Mouse (Mus musculus) cerebellum, adult (tissue): ENCODE results near the gene Glcci1.

Experiments
- ATAC-seq: cut with Nextera tagmentation; 2 replicates; pipeline ENCODE4 v1.9.2; 2017; ENCODE audit warnings: mild to moderate bottlenecking, moderate library complexity, mixed read lengths; ENCODE audit not compliant: insufficient number of reproducible peaks, low FRiP score, low TSS enrichment

The Glcci1 gene

DNA sequence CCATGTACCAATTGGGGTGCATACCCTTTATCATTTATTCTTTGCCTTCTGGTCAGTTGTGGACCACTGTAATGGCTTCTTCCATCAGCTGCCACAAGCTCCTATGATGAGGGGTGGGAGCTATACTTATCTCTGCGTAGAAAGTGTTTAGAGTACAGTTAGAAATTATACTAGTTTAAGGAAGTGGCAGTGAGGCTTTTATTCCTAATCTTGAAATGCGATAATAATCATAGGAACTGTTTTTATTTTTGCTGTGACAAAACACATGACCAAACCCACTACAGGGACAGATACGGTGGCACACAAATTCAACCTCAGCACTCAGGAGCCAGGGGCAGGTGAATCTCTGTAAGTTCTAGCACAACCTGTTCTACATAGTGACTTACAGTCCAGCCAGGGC is 17.2 kb upstream of the Glcci1 start:
- ATAC-seq = no peak

GRCm38 (mm10) chr6:8495109-8495826 is 14.1 kb upstream of the Glcci1 start:
- ATAC-seq = no peak

- no peak for ATAC-seq
Measured at GRCm38 (mm10) chr6:8495827-8496222, 13.6 kb upstream of the Glcci1 start.

GRCm38 (mm10) chr6:8497234-8497867 is 12.0 kb upstream of the Glcci1 start:
- no peak for ATAC-seq

DNA sequence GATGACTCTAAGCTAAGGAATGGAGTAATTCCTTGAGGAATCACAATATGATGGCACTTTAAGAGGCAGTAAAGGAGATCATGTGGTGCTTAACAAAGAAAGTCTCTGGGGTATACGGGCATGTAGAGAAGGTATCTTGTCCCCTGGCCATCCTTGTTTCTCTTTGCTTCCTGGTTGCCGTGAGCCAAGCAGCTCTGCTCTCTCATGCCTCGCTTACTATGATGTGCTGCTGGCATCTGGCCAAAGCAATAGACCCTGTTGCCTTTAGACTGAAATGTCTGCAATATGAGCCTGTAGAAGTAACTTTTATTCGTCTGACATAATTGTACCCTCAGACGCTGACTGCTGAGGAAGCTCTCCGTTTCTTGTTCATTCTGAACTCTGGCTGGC is 11.5 kb upstream of the Glcci1 start:
- ATAC-seq = no peak

- no peak for ATAC-seq
Measured at GRCm38 (mm10) chr6:8498961-8499360, 10.4 kb upstream of the Glcci1 start.

DNA sequence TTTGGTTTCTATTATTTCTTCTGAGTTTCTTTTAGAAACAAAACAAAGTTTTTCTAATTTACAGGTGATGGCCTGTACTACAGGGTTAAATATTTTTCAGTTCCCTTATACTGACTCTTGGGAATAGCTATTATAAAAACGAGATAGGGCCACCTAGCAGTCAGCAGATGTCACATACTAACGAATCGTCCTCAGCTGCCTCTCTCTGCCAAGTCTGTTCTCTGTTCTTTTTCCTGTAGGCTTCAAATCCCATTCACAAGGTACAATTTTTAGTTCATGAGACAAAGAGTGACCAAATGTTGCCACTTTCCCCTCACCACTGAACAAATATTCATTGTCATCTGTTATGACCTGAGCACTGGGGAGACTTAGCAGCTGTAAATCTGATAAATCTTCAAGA is 5.4 kb upstream of the Glcci1 start:
- ATAC-seq = no peak

GRCm38 (mm10) chr6:8504521-8505228 is 4.7 kb upstream of the Glcci1 start:
- ATAC-seq = no peak

DNA sequence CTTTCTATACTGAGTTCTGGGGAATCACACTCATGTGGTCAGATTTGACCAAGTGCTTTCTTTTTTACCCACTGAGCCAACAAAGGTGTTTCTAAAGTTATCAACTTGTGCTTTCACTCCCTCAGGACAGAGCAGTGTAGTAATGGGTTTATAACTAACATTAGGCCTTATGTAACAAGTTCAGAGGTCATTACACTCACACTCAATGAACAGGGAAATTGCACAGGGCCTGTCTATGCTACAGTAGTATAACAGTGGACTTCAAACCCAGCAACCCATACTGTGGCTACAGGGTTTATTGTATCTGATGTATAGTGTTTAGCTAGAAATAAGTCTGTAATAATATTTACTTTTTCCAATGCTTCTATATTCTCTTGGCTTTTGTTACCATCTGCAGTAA is 2.8 kb upstream of the Glcci1 start:
- no peak for ATAC-seq

DNA sequence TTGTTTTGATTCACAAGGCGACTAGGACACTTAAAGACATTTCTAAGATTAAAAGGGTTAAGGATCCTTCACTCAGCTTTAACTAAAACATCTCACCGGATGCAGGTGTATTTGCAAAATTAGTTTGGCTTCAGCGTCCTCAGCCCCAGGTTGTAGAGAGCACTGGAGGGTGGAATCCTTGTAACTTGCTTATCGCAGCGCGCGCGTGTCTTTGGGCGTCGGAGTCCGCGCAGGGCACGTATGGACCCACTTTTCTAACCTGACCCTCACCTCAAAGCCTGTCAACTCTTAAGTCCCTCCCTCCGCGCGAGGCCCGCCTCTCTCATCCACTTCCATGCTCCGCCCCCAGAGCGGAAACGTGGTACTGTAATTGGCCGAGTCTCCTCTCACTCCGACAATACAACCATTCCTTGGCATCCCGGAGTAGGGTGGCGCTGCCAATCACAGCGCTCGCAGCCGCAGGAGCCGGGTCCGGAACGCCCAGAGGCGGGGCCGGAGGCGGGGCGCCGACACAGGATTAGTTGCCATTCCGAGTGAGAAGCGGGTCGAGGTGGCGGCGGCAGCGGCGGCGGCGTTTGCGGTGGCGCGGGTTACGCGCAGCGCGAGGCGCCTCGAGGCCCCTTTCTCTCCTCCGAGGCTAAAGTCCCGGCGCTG is 390 bp upstream of the Glcci1 start:
- ATAC-seq = peak; percentile 94

DNA sequence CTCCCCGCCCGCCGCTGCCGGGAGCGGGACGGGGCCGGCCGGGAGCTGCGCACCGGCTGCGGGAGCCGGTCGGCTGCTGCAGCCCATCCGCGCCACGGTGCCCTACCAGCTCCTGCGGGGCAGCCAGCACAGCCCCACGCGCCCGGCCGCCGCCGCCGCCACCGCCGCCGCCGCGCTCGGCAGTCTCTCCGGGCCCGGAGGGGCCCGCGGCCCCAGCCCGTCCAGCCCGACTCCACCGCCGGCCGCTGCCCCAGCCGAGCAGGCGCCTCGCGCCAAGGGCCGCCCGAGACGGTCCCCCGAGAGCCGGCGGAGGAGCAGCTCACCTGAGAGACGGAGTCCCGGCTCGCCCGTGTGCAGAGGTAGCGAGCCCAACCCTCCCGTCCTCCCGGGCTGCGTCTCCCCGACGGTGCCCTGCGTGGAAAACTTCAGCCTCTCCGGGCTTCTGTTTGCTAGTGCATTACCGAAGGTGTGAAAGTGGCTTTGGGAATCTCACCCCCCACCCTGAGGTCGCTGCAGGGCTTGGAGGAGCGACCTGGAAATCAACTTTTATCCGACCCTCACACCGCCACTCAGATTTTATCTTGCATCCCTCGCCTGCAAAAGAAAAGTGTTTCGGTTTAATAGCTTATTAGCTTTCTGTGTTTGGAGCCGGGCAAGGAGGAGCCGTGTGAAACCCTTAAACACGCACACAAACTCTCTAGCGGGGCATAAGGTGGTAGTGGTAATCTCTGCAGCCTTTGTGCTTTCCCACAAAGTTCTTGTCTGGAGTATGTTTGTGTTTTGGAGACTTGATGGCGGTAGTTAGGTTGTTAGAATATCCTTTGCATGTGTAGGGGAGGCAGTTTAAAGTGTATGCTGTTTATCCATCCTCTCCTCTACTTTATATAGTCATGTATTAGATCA is 812 bp downstream of the Glcci1 start:
- peak; percentile 28 for ATAC-seq

- no peak for ATAC-seq
Measured at GRCm38 (mm10) chr6:8510864-8511428, 1.5 kb downstream of the Glcci1 start.

- no peak for ATAC-seq
Measured at GRCm38 (mm10) chr6:8511447-8511846, 2.0 kb downstream of the Glcci1 start.

GRCm38 (mm10) chr6:8512416-8512815 is 3.0 kb downstream of the Glcci1 start:
- ATAC-seq = no peak

DNA sequence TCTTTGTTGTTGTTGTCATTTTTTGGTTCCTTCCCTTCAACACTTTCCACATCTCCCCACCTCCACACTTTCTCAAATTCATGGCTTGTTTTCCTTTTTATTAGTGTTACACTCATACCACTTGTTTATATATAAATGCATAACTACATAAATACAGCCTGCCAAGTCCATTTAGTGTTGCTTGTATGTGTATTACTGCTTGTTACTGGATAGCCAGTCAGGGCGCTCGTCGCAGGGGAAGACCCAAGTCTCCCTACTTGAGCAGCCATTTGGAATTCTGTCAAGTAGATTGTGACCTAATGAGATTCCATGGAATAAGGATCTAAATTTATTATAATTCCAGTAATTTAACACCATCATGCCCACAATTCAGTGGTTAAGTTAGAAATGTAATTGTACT is 10.3 kb downstream of the Glcci1 start:
- ATAC-seq = no peak

DNA sequence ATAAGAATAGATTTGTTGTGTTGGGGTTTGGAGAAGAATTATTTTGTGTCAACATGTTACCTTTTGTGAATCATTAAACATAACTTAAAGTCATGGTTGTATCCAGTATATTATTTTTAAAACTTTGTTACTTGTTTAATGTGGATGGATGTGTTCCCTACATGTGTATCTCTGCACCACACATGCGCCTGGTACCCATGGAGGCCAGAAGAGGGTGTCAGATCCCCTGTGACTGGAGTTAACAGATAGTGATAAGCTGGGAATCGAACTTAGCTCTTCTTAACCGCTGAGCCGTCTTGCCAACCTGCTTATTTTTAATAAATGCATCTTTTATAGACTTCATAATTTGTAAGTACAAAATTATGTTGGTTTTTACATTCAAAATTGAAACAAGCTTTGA is 11.8 kb downstream of the Glcci1 start:
- no peak for ATAC-seq

GRCm38 (mm10) chr6:8524717-8525116 is 15.3 kb downstream of the Glcci1 start:
- ATAC-seq = no peak

DNA sequence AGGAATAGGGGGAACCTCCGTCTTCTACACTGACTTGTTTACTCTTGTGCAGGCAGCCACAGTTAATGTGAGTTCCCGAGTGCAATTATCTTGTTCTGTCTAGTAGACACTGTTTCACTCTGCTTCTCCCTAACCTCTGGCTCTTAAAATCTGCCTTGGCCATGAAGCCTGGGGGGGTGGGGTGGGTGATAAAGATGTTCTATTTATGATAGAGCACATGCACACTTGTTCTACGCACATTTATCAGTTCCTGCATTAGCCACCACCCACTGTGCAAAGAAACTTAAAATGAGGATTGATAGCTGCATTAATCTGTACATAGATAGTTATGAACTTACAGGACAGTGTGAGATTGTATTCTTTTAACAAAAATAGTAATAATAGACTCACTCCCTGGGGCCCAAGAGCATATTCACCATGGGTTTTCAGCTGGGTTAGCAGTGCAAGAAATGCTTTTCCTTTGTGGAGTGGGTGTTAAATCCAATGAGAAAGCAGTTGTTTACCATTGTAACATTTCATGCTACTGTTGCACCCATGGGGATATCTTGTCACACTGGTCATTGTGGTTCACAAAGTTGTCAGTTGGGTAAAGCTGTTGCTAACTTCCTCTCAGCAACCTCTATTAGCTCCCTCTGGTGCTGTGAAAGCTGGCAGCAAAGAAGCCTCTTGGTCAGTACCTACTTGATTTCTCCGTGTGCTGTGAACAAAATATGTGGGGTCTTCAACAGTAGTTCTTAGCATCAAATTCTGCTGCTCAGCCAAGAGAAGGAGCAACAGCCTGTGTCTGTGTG is 21.9 kb downstream of the Glcci1 start:
- ATAC-seq = no peak

GRCm38 (mm10) chr6:8536944-8537343 is 27.5 kb downstream of the Glcci1 start:
- ATAC-seq = no peak
